Mouse (Mus musculus) liver (tissue): Measurements from ENCODE around the gene Ralbp1.

Experiments used
- DNase-seq: peaks from one replicate; pipeline ENCODE4 v3.0.0-alpha.2; 2020; ENCODE audit warnings: mixed read lengths

Ralbp1 gene

GRCm38 (mm10) chr17:65889476-65889875 lies 3.9 kb upstream of the Ralbp1 start:
- DNase-seq = no peak

- no peak for DNase-seq
Measured at GRCm38 (mm10) chr17:65886571-65886970, 973 bp upstream of the Ralbp1 start.

- DNase-seq = no peak
Measured at GRCm38 (mm10) chr17:65885398-65885696, 251 bp downstream of the Ralbp1 start.

GRCm38 (mm10) chr17:65884691-65885397 lies 754 bp downstream of the Ralbp1 start:
- peak; percentile 99 for DNase-seq

GRCm38 (mm10) chr17:65884061-65884669 lies 1.4 kb downstream of the Ralbp1 start:
- DNase-seq = peak; percentile 69

- no peak for DNase-seq
Measured at GRCm38 (mm10) chr17:65877026-65877425, 8.6 kb downstream of the Ralbp1 start.

GRCm38 (mm10) chr17:65873834-65874233 lies 11.8 kb downstream of the Ralbp1 start:
- DNase-seq = no peak

- DNase-seq = no peak
Measured at GRCm38 (mm10) chr17:65873156-65873555, 12.4 kb downstream of the Ralbp1 start.

- DNase-seq = peak; percentile 56
Measured at GRCm38 (mm10) chr17:65872652-65873051, 12.9 kb downstream of the Ralbp1 start.

- no peak for DNase-seq
Measured at GRCm38 (mm10) chr17:65872051-65872450, 13.5 kb downstream of the Ralbp1 start.

- DNase-seq = no peak
Measured at GRCm38 (mm10) chr17:65871641-65872041, 14.0 kb downstream of the Ralbp1 start.

- DNase-seq = peak; percentile 84
Measured at GRCm38 (mm10) chr17:65870146-65870545, 15.5 kb downstream of the Ralbp1 start.

- DNase-seq = no peak
Measured at GRCm38 (mm10) chr17:65869720-65870119, 15.9 kb downstream of the Ralbp1 start.

GRCm38 (mm10) chr17:65867996-65868395 lies 17.6 kb downstream of the Ralbp1 start:
- no peak for DNase-seq

GRCm38 (mm10) chr17:65866201-65866600 lies 19.4 kb downstream of the Ralbp1 start:
- no peak for DNase-seq

GRCm38 (mm10) chr17:65865265-65865664 lies 20.3 kb downstream of the Ralbp1 start:
- no peak for DNase-seq

- no peak for DNase-seq
Measured at GRCm38 (mm10) chr17:65864742-65865141, 20.9 kb downstream of the Ralbp1 start.

GRCm38 (mm10) chr17:65863830-65864229 lies 21.8 kb downstream of the Ralbp1 start:
- DNase-seq = no peak

- DNase-seq = peak; percentile 50
Measured at GRCm38 (mm10) chr17:65862579-65862978, 23.0 kb downstream of the Ralbp1 start.

GRCm38 (mm10) chr17:65857617-65858016 lies 28.0 kb downstream of the Ralbp1 start:
- no peak for DNase-seq

GRCm38 (mm10) chr17:65854006-65854405 lies 31.6 kb downstream of the Ralbp1 start:
- DNase-seq = no peak

GRCm38 (mm10) chr17:65853326-65853725 lies 32.3 kb downstream of the Ralbp1 start:
- no peak for DNase-seq

- no peak for DNase-seq
Measured at GRCm38 (mm10) chr17:65851749-65852148, 33.8 kb downstream of the Ralbp1 start.

GRCm38 (mm10) chr17:65850487-65850886 lies 35.1 kb downstream of the Ralbp1 start:
- DNase-seq = no peak
